Mouse (Mus musculus) left cerebral cortex, postnatal 36 days (tissue): ENCODE results near the gene Rai14. TPM values are rescaled to one million over a fixed set of nuclear protein-coding genes. Genes with fewer than 3 reads are reported as not detected.

Experiments used
- DNase-seq, 2 experiments: peaks; one replicate each; pipeline ENCODE4 v3.0.0; 2021 to 2022; ENCODE audit warnings: low spot score in 2 of 2, mixed read lengths in 1 of 2
- intact Hi-C: fragments of 180-260 bp; cut with DNase I; formaldehyde crosslinking; loops from one replicate; pipeline ENCODE4 v1.15.1; 2025
- total RNA-seq, 2 experiments: library from RNA; stranded (reverse); gene quantifications; 2 replicates each; pipeline ENCODE4 v1.2.3; 2021

Rai14 gene
- total RNA-seq, 2 experiments from 2014 or later = 8.0 to 10.0 TPM

- intact Hi-C loops = no loop called here
- no peak for DNase-seq
These were observed 50.5 kb downstream of the Rai14 start for GRCm38 (mm10) chr15:10663793-10664528.

GRCm38 (mm10) chr15:10661961-10662606 is 52.3 kb downstream of the Rai14 start:
- intact Hi-C loops = no loop called here
- no peak for DNase-seq

GRCm38 (mm10) chr15:10658803-10659202 is 55.6 kb downstream of the Rai14 start:
- intact Hi-C loops = no loop called here
- DNase-seq = no peak

- intact Hi-C loops = no loop called here
- no peak for DNase-seq
These were observed 58.3 kb downstream of the Rai14 start for GRCm38 (mm10) chr15:10656146-10656545.

GRCm38 (mm10) chr15:10655151-10655905 is 59.1 kb downstream of the Rai14 start:
- intact Hi-C loops = no loop called here
- no peak for DNase-seq

GRCm38 (mm10) chr15:10654696-10655095 is 59.7 kb downstream of the Rai14 start:
- DNase-seq = no peak

GRCm38 (mm10) chr15:10652931-10653475 is 61.4 kb downstream of the Rai14 start:
- DNase-seq = no peak

More at GRCm38 (mm10) chr15:10654696-10655095, 59.7 kb downstream of the Rai14 start:
- intact Hi-C loops = no loop called here

GRCm38 (mm10) chr15:10648372-10649109 is 65.9 kb downstream of the Rai14 start:
- DNase-seq = no peak
- intact Hi-C loops = no loop called here

More at GRCm38 (mm10) chr15:10652931-10653475, 61.4 kb downstream of the Rai14 start:
- intact Hi-C loops = no loop called here

DNA sequence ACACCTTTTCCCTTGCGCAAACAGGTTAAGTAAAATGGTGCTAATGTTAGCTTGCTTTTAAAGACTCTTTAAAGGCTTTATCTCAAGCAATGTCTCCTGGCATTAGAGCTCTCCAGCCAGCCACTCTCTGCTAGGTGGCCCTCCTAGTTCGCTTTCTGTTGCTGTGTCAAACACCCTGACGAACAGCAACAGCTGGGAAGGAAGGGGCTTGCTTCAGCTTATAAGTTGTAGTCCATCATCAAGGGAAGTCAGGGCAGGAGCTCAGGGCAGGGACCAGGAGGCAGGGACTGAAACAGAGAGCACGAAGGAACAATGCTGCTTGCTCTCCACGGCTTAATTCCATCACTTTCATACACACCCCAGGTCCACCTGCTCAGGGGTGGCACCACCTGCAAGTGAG is 68.1 kb downstream of the Rai14 start:
- DNase-seq = no peak
- intact Hi-C loops = no loop called here

- intact Hi-C loops = no loop called here
- no peak for DNase-seq
These were observed 69.3 kb downstream of the Rai14 start for GRCm38 (mm10) chr15:10645101-10645500.

- intact Hi-C loops = no loop called here
- no peak for DNase-seq
These were observed 70.6 kb downstream of the Rai14 start for GRCm38 (mm10) chr15:10643819-10644218.

GRCm38 (mm10) chr15:10643224-10643623 is 71.2 kb downstream of the Rai14 start:
- intact Hi-C loops = no loop called here

GRCm38 (mm10) chr15:10642419-10642818 is 72.0 kb downstream of the Rai14 start:
- DNase-seq = no peak
- intact Hi-C loops = no loop called here

More at GRCm38 (mm10) chr15:10643224-10643623, 71.2 kb downstream of the Rai14 start:
- DNase-seq = no peak

- intact Hi-C loops = no loop called here
- DNase-seq = no peak
These were observed 73.7 kb downstream of the Rai14 start for GRCm38 (mm10) chr15:10640721-10641120.

GRCm38 (mm10) chr15:10637251-10637793 is 77.1 kb downstream of the Rai14 start:
- DNase-seq = no peak
- intact Hi-C loops = no loop called here

- DNase-seq = no peak
- intact Hi-C loops = no loop called here
These were observed 77.6 kb downstream of the Rai14 start for GRCm38 (mm10) chr15:10636844-10637243.

DNA sequence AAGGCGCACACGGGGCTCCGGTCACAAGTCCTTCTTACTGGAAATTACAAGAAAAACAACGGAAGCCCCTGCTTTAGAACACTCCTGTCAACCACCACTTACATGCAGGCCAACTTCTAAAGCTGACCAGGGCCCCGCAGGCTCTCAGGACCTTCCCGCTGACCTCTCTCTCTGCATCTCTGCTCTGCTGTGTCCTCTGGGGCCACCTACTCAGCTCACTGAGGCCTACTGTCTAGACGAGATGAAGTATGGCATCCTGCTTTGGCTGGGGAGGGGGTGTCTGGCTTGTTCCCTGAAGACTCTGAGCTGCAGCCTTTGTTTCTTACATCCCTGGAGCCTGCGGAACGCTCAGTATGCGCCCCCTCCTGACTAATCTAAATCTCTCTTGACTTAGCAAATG is 79.3 kb downstream of the Rai14 start:
- intact Hi-C loops = no loop called here
- DNase-seq = no peak

- no peak for DNase-seq
- intact Hi-C loops = no loop called here
These were observed 80.2 kb downstream of the Rai14 start for GRCm38 (mm10) chr15:10634176-10634575.

DNA sequence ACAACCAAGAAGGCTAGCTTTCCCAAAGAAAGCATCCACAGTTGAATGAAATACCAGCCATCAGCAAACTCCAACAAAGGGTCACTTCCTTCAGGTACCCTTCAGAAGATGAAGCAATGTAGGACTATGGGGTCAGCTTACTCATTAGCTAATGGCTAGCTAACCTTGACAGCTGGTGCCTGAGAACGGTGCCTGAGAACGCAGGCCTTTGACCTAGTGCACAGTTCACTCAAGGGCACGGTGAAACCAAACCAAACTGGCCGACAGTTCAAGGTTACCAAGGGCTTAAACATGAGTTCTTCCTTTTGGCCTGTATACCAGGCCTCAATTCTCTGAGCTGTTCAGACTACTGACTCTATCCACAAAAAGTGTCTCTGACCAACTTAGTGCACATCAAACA is 81.0 kb downstream of the Rai14 start:
- intact Hi-C loops = no loop called here
- no peak for DNase-seq
